Mouse (Mus musculus) T-cell, adult 66 days (primary cell): ENCODE data around the gene Slc6a1. TPM values are rescaled to one million over a fixed set of nuclear protein-coding genes. Genes with fewer than 3 reads are reported as not detected.

Experiments
- total RNA-seq, 2 experiments: library from RNA; stranded (reverse); gene quantifications; 3 replicates in 1 of 2; 4 replicates in 1 of 2; pipeline ENCODE4 v1.2.4; 2023

Slc6a1 gene
- not detected for total RNA-seq

DNA sequence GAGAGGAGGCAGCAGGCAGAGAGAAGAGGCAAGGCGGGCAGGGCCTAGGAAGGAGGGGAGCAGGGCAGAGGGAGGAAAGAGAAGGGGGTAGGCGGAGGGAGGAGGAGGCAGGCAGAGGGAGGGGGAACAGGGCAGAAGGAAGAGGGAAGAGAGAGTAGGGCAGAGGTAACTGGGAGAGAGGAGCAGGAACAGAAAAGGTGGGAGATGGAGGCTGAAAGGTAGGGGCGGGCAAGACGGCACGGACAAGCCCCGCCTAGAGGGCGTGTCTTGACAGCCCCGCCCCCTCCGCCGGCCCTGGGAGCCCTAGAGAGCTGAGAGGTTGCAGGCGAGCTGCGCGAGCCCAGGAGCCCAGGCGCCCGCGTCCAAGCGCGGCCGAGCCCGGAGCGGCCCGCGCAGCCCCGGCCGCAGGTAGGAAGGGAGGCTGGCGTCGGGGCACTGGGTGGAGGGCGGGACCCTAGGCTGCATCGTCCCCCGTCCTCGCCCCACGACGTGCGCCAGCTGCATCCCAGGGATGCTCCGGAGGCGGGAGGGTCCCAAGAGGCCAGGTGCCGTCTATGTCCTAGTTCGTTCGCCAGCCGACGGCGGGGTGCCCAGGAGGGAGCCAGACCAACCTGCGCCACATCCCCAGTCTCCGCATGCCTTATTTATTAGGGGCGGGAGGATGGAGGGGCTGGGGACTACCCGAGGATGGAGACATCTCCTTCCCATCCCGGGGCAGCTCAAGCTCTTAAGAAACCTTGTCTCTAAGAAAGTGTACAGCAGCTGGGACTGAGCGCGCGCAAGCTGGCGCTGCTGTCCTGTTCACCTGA is at the start of gene Slc6a1:
Slc6a1 (plus strand) TSS at position 167 of the 809 bp plus-strand sequence.

Other genes starting within 250 kb of the Slc6a1 start
- gene Atp2b2, start 240.0 kb upstream of the Slc6a1 start, total RNA-seq = not detected
- not detected for gene Slc6a11, start 151.4 kb upstream of the Slc6a1 start, total RNA-seq
- gene Hrh1, start 115.3 kb downstream of the Slc6a1 start, total RNA-seq = not detected